Mouse (Mus musculus) kidney, embryonic 14.5 days (tissue): ENCODE data around the gene Lcor. TPM values are rescaled to one million over a fixed set of nuclear protein-coding genes. Genes with fewer than 3 reads are reported as not detected.

ENCODE experiments used
- ATAC-seq: fragments of 200-750 bp; cut with Nextera tagmentation; 2 replicates; pipeline ENCODE4 v1.8.0; 2017; ENCODE audit warnings: moderate number of reproducible peaks, mild to moderate bottlenecking, moderate TSS enrichment, moderate library complexity; ENCODE audit not compliant: low FRiP score, low TSS enrichment
- H3K27ac ChIP-seq: fragments of 300-500 bp; sonication (generic); 2 replicates; pipeline ENCODE4 v1.5.1; 2014; ENCODE audit warnings: low read depth, mild to moderate bottlenecking, low read length, moderate library complexity, mixed read lengths
- H3K27me3 ChIP-seq: fragments of 300-500 bp; sonication (generic); 2 replicates; pipeline ENCODE4 v1.6.1; 2014; ENCODE audit warnings: mild to moderate bottlenecking, low read length; ENCODE audit not compliant: control insufficient read depth, insufficient read depth
- H3K36me3 ChIP-seq: fragments of 300-500 bp; sonication (generic); 2 replicates; pipeline ENCODE4 v1.6.1; 2014; ENCODE audit warnings: low read length, mixed read lengths; ENCODE audit not compliant: control insufficient read depth, insufficient read depth
- H3K4me1 ChIP-seq: fragments of 300-500 bp; sonication (generic); 2 replicates; pipeline ENCODE4 v1.6.1; 2014; ENCODE audit warnings: low read length, mixed read lengths; ENCODE audit not compliant: control insufficient read depth, insufficient read depth
- H3K4me2 ChIP-seq: fragments of 300-500 bp; sonication (generic); replicated peaks from 2 replicates; pipeline ENCODE4 v1.6.1; 2014; ENCODE audit warnings: low read depth, mild to moderate bottlenecking, low read length
- H3K4me3 ChIP-seq: fragments of 300-500 bp; sonication (generic); 2 replicates; pipeline ENCODE4 v1.5.1; 2014; ENCODE audit warnings: mild to moderate bottlenecking, low read length
- H3K9ac ChIP-seq: fragments of 300-500 bp; sonication (generic); 2 replicates; pipeline ENCODE4 v1.6.1; 2014; ENCODE audit warnings: low read depth, mild to moderate bottlenecking, low read length, moderate library complexity
- H3K9me3 ChIP-seq: fragments of 300-500 bp; sonication (generic); 2 replicates; pipeline ENCODE4 v1.6.1; 2016; ENCODE audit warnings: low read length; ENCODE audit not compliant: control insufficient read depth
- WGBS: fragments of 180-500 bp; shearing (Covaris S2); extraction: QIAGEN DNeasy Blood & Tissue Kit; methylation state at CpG from one replicate; pipeline ENCODE4 v1.1.7; 2014; 5-methylcytosine and 5-hydroxymethylcytosine counted together
- polyA plus RNA-seq: library from polyadenylated mRNA; unstranded; fragments of >200 nt; fragmentation: Nextera tagmentation; extraction: Ambion mirVana; gene quantifications from 2 replicates; pipeline ENCODE4 v1.2.1, GENCODE M21; 2014

Gene Lcor
- polyA plus RNA-seq, 1 experiment from 2014 or later, result 19.7 TPM

DNA sequence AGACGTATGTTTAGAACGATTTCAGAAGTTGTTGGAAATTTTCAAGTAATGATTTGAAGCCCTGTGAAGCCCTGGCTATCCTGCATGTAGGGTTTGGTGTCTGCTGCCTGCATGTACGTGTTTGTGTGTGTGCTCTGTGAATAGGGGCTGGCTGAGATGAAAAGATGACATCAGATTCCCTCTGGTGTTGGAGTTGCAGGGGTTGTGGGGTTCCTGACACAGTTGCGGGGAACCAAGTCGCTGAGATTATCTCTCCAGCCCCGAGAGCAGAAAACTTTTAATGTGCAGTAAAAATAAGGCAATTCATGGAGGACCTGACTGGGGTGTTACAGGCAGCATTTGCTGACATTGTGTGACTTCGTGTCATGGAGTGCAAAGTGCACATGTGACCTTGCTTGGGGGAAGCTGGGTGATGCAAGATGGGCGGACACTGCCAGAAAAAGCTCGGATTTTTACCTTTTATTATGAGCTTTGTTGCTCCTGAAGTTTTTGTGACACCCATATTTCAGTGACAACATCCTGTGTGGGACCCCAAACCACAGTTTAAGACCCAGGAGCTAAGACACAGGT is 20.2 kb upstream of the Lcor start:
- 79% methylated on average over 9 of the region's 9 CpGs for WGBS
- Histone ChIP-seq H3K27ac (no peak overlapping the region), H3K4me2 (no peak overlapping the region), H3K9me3 (no peaks in the 10 kb centered on the region), H3K4me1 (no peaks in the 10 kb centered on the region), H3K36me3 (no peaks in the 10 kb centered on the region), H3K9ac (no peak overlapping the region), H3K27me3 (no peaks in the 10 kb centered on the region), H3K4me3 (no peak overlapping the region)
- no peak for ATAC-seq

DNA sequence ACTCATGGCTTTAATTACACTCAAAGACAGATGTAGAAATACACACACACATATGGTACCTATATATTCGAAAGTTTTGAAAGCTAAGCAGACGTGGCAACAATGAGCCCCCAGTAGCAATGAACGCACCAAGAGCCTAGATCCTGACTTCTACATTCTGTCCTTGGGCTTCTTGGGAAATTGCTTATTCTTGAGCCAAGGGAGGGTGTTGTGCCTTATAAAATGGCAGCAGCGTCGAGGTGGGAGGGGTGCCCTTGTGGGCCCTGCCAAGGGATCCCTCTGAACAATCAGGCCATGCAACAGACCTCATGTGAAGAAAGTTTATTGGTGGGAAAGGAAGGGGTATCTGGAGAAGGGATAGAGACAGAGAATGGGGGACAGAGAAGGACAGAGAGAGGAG is 18.6 kb upstream of the Lcor start:
- no peak overlapping the region for H3K4me2 ChIP-seq
- 92% methylated on average over 5 of the region's 5 CpGs for WGBS
- H3K4me3 ChIP-seq, result no peak overlapping the region
- no peak overlapping the region for H3K9ac ChIP-seq
- no peaks in the 10 kb centered on the region for H3K27me3 ChIP-seq
- H3K27ac ChIP-seq, result no peak overlapping the region
- H3K4me1 ChIP-seq, result no peaks in the 10 kb centered on the region
- no peaks in the 10 kb centered on the region for H3K36me3 ChIP-seq
- H3K9me3 ChIP-seq, result no peaks in the 10 kb centered on the region
- no peak for ATAC-seq

DNA sequence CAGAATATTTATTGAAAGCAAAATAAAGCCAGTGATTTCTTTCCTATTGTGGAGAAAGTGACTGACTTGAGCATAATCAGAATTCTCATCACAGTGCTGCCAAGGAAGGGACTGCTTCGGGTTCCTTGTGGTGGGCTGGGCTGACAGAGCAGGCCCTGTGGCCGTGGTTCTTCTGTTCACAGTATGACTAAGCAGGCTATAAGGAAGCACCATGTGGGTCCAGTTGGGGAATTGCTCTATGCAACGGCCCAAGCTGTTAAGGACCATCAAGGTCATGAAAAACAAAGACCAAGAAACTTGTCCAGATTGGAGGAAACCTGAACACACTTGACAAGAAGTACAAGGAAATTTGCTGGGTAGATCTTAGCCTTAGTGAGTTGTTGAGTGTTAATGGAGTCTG is 16.0 kb upstream of the Lcor start:
- no peak for ATAC-seq
- H3K9me3 ChIP-seq, result no peaks in the 10 kb centered on the region
- no peaks in the 10 kb centered on the region for H3K36me3 ChIP-seq
- no peaks in the 10 kb centered on the region for H3K27me3 ChIP-seq
- no peak overlapping the region for H3K27ac ChIP-seq
- WGBS, result 87% methylated on average over 3 of the region's 3 CpGs
- H3K4me1 ChIP-seq, result no peaks in the 10 kb centered on the region
- no peak overlapping the region for H3K4me3 ChIP-seq
- H3K9ac ChIP-seq, result no peak overlapping the region
- no peak overlapping the region for H3K4me2 ChIP-seq

DNA sequence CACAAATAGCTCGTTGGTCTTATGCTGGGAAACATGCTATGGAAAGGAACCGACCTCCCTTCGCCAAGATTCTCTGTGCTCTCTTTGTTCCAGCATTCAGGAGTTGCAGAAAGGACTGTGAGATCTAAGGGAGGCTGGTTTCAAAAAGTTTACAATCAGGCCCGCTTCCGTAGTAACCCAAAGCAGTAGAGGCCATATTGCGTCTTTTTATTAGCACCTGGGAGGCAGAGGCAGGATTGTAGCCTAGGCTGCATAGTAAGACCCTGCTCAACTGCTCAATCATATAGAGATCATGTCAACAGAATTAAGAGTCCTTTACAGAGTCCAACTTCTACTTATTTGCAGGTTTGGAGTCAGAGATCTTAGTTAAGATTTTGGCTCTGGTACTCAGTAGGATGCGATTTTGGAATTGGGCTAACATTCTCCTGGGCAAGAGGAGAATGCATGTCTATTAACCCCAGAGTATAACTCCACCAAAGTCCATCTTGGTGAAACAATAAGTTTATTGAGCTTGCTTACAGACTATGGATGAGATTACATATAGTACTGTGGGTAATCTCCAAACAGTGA is 8.8 kb upstream of the Lcor start:
- Histone ChIP-seq H3K4me2 (no peak overlapping the region), H3K27ac (no peak overlapping the region), H3K4me3 (no peak overlapping the region), H3K9ac (no peak overlapping the region), H3K4me1 (0 out of 2 replicates have a peak, but pooled peaks cover 3% of the 10 kb centered on the region), H3K36me3 (no peaks in the 10 kb centered on the region), H3K27me3 (no peaks in the 10 kb centered on the region), H3K9me3 (no peaks in the 10 kb centered on the region)
- 93% methylated on average over 7 of the region's 7 CpGs for WGBS
- no peak for ATAC-seq

DNA sequence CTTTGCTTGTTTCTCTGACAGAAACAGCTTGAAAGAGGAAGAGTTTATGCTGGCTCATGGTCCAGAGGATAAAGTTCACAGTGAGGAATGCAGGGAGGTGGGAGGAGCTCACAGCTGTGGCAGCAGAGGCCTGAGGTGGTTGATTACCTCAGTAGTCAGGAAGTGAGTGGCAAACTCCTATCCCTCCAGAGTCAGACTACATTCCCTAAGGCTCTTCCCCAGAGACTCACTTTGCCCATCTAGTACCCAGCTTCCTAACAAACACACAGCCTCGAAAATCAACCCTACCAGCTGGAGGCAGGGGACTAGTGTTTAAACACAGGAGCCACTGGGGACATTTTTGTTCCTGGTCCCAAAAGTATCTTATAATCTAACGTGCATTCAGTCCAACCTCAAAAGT is 7.5 kb upstream of the Lcor start:
- H3K27ac ChIP-seq, result no peak overlapping the region
- H3K4me1 ChIP-seq, result 0 out of 2 replicates have a peak, but pooled peaks cover 3% of the 10 kb centered on the region
- no peak for ATAC-seq
- H3K9me3 ChIP-seq, result no peaks in the 10 kb centered on the region
- H3K27me3 ChIP-seq, result no peaks in the 10 kb centered on the region
- 70% methylated on average over 2 of the region's 2 CpGs for WGBS
- H3K36me3 ChIP-seq, result no peaks in the 10 kb centered on the region
- H3K9ac ChIP-seq, result no peak overlapping the region
- no peak overlapping the region for H3K4me2 ChIP-seq
- no peak overlapping the region for H3K4me3 ChIP-seq

DNA sequence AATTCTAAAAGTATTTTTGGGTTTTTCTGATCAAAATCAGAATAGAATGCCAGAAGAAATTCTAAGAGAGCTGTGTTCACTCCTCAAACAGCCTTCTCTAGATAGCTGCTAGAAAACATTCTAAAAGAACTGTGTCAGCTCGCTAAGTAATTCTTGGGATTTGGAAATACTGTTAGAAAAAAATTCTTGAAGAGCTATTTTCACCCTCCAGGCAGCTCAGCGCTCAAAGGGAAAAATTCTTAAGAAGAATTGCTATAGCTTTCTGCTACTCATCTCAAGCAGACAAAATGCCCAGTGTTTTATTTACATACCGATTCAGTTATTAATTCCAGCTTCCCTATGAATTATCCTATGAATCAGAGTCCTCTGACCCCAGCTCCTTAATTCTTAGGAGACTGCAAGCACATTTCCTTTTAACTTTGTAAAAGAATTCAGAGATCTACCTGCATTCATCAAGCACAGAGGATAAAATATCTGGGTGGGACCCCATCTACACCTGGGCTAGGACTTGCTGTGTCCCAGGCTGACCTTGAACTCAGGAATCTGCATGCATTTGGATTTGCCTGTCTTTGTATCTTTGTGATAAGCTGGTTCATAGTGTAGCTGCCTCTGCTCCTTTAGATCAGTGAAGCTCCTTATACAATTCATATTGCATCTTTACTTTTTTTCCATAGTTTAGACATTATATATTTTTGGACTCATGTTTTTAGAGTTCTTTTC is 5.7 kb upstream of the Lcor start:
- no peaks in the 10 kb centered on the region for H3K36me3 ChIP-seq

DNA sequence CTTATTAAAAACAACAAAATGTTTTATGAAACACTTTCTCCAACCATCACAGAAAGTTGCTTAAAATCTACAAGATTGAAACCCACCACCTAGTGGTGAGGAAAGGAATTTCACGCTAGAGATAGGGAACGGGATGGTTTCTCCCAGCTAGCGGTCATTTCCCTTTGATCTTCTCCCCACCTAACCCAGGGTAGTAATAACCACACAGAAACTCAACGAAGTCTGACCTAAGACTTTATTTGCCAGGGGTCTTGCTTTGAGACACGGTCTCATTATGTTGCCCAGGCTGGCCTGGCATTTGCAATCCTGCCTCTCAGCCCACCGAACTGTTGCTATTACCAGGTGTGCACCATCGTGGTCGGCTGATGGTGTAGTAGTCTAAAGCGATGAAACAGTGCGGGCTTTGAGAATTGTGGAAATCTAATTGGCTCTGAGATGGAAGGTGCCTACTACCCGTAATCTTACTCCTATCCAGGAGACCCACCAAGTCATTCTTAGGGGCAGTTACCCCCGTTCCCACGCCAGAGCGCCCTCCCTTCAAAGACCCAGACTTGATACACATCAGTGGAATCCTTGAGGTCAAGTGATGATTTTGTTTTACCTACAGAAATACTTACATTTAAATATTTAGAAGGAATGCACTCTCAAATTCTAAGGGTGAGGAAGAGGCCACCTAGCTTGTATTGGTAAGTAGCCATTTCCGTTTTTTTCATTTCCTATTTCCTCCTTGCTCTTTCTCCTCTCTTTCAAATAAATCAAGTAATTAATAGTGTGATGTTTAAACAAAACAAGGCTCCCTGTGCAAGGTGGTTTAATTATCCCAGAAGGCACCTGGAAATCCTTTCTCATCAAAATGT is 1.2 kb upstream of the Lcor start:
- no peaks in the 10 kb centered on the region for H3K27me3 ChIP-seq
- peaks cover 23% of the 10 kb centered on the region for H3K4me1 ChIP-seq
- no peak for ATAC-seq
- no peak overlapping the region for H3K9ac ChIP-seq
- H3K4me2 ChIP-seq, result peak overlapping the region; percentile 63
- WGBS, result 7% methylated on average over 15 of the region's 15 CpGs
- peak overlapping the region; percentile 97; the same call in 1 of the 2 replicates for H3K4me3 ChIP-seq
- H3K27ac ChIP-seq, result no peak overlapping the region; the same call in 1 of the 2 replicates
- H3K36me3 ChIP-seq, result no peaks in the 10 kb centered on the region
- no peaks in the 10 kb centered on the region for H3K9me3 ChIP-seq

More for the DNA sequence above, 5.7 kb upstream of the Lcor start:
- H3K9ac ChIP-seq, result no peak overlapping the region
- ATAC-seq, result no peak
- H3K4me1 ChIP-seq, result peaks cover 9% of the 10 kb centered on the region
- no peak overlapping the region for H3K4me2 ChIP-seq
- no peak overlapping the region for H3K27ac ChIP-seq
- H3K4me3 ChIP-seq, result no peak overlapping the region
- 90% methylated on average over 3 of the region's 3 CpGs for WGBS
- H3K9me3 ChIP-seq, result no peaks in the 10 kb centered on the region
- H3K27me3 ChIP-seq, result no peaks in the 10 kb centered on the region

DNA sequence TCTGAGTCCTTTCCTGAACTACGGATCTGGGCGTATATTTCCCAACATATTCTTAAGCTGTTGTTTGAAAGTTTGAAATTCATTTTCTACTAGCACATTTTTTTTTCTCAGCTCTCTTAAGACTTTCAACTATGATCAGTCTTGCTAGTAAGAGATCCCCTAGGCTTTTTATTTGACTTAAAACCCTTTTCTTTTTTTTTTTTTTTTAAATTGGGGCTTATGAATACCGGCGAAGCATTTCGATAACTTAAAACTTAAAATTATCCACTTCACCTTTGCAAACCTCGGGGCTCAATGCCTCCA is 599 bp upstream of the Lcor start:
- 1% methylated on average over 6 of the region's 6 CpGs for WGBS
- ATAC-seq, result no peak
- H3K27ac ChIP-seq, result peak overlapping the region; percentile 96

More for the DNA sequence above, 599 bp upstream of the Lcor start:
- peak overlapping the region; percentile 63 for H3K4me2 ChIP-seq
- H3K9ac ChIP-seq, result peak overlapping the region; percentile 93
- H3K9me3 ChIP-seq, result no peaks in the 10 kb centered on the region
- H3K4me3 ChIP-seq, result peak overlapping the region; percentile 97
- H3K4me1 ChIP-seq, result peaks cover 23% of the 10 kb centered on the region
- no peaks in the 10 kb centered on the region for H3K27me3 ChIP-seq
- no peaks in the 10 kb centered on the region for H3K36me3 ChIP-seq
